Mouse (Mus musculus) MEL (cell line): ENCODE measurements around the gene Ehd3. TPM values are rescaled to one million over a fixed set of nuclear protein-coding genes. Genes with fewer than 3 reads are reported as not detected.

Source experiments
- DNase-seq: peaks from one replicate; pipeline ENCODE4 v3.0.0; 2011; ENCODE audit warnings: low read depth, low spot score
- H3K27ac ChIP-seq: 2 replicates; pipeline ENCODE4 v1.5.1; 2012; ENCODE audit warnings: low read depth, mild to moderate bottlenecking, control low read depth, low read length, moderate library complexity; ENCODE audit not compliant: control insufficient read depth
- H3K27me3 ChIP-seq, 2 experiments: fragments of 150-350 bp in 1 of 2; sonication (generic) in 1 of 2; 2 replicates each; pipeline ENCODE4 v1.6.1; 2012; ENCODE audit warnings: low read length in 2 of 2, mild to moderate bottlenecking in 2 of 2, improper control_type of control experiment in 1 of 2, moderate library complexity in 1 of 2; ENCODE audit not compliant: insufficient read depth in 2 of 2, control insufficient read depth in 1 of 2
- H3K36me3 ChIP-seq, 2 experiments: 2 replicates each; pipeline ENCODE4 v1.6.1; 2012 to 2014; ENCODE audit warnings: low read length in 2 of 2, improper control_type of control experiment in 1 of 2, inconsistent platforms in 1 of 2, mild to moderate bottlenecking in 1 of 2; ENCODE audit not compliant: insufficient read depth in 2 of 2, control insufficient read depth in 1 of 2
- H3K4me1 ChIP-seq, 2 experiments: fragments of 150-350 bp in 1 of 2; sonication (generic) in 1 of 2; 2 replicates each; pipeline ENCODE4 v1.6.1; 2012; ENCODE audit warnings: low read length in 2 of 2, improper control_type of control experiment in 1 of 2, mild to moderate bottlenecking in 1 of 2; ENCODE audit not compliant: insufficient read depth in 2 of 2, control insufficient read depth in 1 of 2
- H3K4me3 ChIP-seq, 2 experiments: fragments of 150-350 bp in 1 of 2; sonication (generic) in 1 of 2; 2 replicates each; pipeline ENCODE4 v1.5.1; 2012; ENCODE audit warnings: low read depth in 2 of 2, low read length in 2 of 2, mild to moderate bottlenecking in 2 of 2, moderate library complexity in 2 of 2, control low read depth in 1 of 2, improper control_type of control experiment in 1 of 2; ENCODE audit not compliant: control insufficient read depth in 1 of 2, insufficient read depth in 1 of 2
- H3K79me2 ChIP-seq: 2 replicates; pipeline ENCODE4 v1.6.1; 2012; ENCODE audit warnings: mild to moderate bottlenecking, low read length, moderate library complexity; ENCODE audit not compliant: control insufficient read depth, poor library complexity, insufficient read depth
- H3K9ac ChIP-seq: 2 replicates; pipeline ENCODE4 v1.6.1; 2012; ENCODE audit warnings: low read depth, mild to moderate bottlenecking, control low read depth, low read length, moderate library complexity; ENCODE audit not compliant: control insufficient read depth, poor library complexity, severe bottlenecking
- H3K9me3 ChIP-seq: fragments of 150-350 bp; sonication (generic); replicated peaks from 2 replicates; pipeline ENCODE4 v1.6.1; 2012; ENCODE audit warnings: mild to moderate bottlenecking, low read length, improper control_type of control experiment, moderate library complexity; ENCODE audit not compliant: insufficient read depth
- EP300 ChIP-seq, 2 experiments: IDR thresholded peaks; 2 replicates each; pipeline ENCODE4 v1.6.1; 2011; ENCODE audit warnings: improper control_type of control experiment in 2 of 2, low read length in 2 of 2, low read depth in 1 of 2, mild to moderate bottlenecking in 1 of 2
- GABPA ChIP-seq: IDR thresholded peaks from 2 replicates; pipeline ENCODE4 v1.6.1; 2012; ENCODE audit warnings: low read depth, mild to moderate bottlenecking, inconsistent platforms, low read length, improper control_type of control experiment, moderate library complexity
- GATA1 ChIP-seq: IDR thresholded peaks from 2 replicates; pipeline ENCODE4 v1.6.1; 2011; ENCODE audit warnings: low read depth, low read length, improper control_type of control experiment
- HCFC1 ChIP-seq: IDR thresholded peaks from 2 replicates; pipeline ENCODE4 v1.6.1; 2012; ENCODE audit warnings: low read depth, mild to moderate bottlenecking, inconsistent platforms, low read length, improper control_type of control experiment, moderate library complexity
- JUND ChIP-seq: IDR thresholded peaks from 2 replicates; pipeline ENCODE4 v1.6.1; 2011; ENCODE audit warnings: low read depth, mild to moderate bottlenecking, improper control_type of control experiment, low read length
- MAFK ChIP-seq: IDR thresholded peaks from 2 replicates; pipeline ENCODE4 v1.6.1; 2011; ENCODE audit warnings: low read depth, mild to moderate bottlenecking, low read length, improper control_type of control experiment, borderline replicate concordance
- MAX ChIP-seq: IDR thresholded peaks from 2 replicates; pipeline ENCODE4 v1.6.1; 2011; ENCODE audit warnings: low read length, improper control_type of control experiment
- MEF2A ChIP-seq: IDR thresholded peaks from 2 replicates; pipeline ENCODE4 v1.6.1; 2014; ENCODE audit warnings: low read depth, mild to moderate bottlenecking, inconsistent platforms, low read length, improper control_type of control experiment; ENCODE audit not compliant: poor library complexity, insufficient replicate concordance, severe bottlenecking; ENCODE audit errors: extremely low read depth
- MXI1 ChIP-seq: IDR thresholded peaks from 2 replicates; pipeline ENCODE4 v1.6.1; 2011; ENCODE audit warnings: mild to moderate bottlenecking, low read depth, low read length, improper control_type of control experiment
- MYC ChIP-seq: IDR thresholded peaks from 2 replicates; pipeline ENCODE4 v1.6.1; 2011; ENCODE audit warnings: low read depth, mild to moderate bottlenecking, low read length, improper control_type of control experiment, moderate library complexity
- POLR2A ChIP-seq, 2 experiments: IDR thresholded peaks; 2 replicates each; pipeline ENCODE4 v1.6.1; 2011 to 2012; ENCODE audit warnings: low read length in 2 of 2, mild to moderate bottlenecking in 2 of 2, control low read depth in 1 of 2, improper control_type of control experiment in 1 of 2, low read depth in 1 of 2, moderate library complexity in 1 of 2; ENCODE audit not compliant: control insufficient read depth in 1 of 2, insufficient read depth in 1 of 2, poor library complexity in 1 of 2
- RCOR1 ChIP-seq: IDR thresholded peaks from 2 replicates; pipeline ENCODE4 v1.6.1; 2012; ENCODE audit warnings: low read depth, mild to moderate bottlenecking, inconsistent platforms, low read length, improper control_type of control experiment
- TBP ChIP-seq: IDR thresholded peaks from 2 replicates; pipeline ENCODE4 v1.8.0; 2011; ENCODE audit warnings: low read depth, low read length, improper control_type of control experiment
- TCF12 ChIP-seq: IDR thresholded peaks from 2 replicates; pipeline ENCODE4 v1.6.1; 2014; ENCODE audit warnings: low read depth, mild to moderate bottlenecking, inconsistent platforms, low read length, improper control_type of control experiment, moderate library complexity
- UBTF ChIP-seq: IDR thresholded peaks from 2 replicates; pipeline ENCODE4 v1.6.1; 2012; ENCODE audit warnings: low read depth, mild to moderate bottlenecking, inconsistent platforms, low read length, improper control_type of control experiment, moderate library complexity, borderline replicate concordance; ENCODE audit not compliant: insufficient read depth
- USF2 ChIP-seq, 2 experiments: IDR thresholded peaks; 2 replicates each; pipeline ENCODE4 v1.6.1; 2011 to 2012; ENCODE audit warnings: improper control_type of control experiment in 2 of 2, low read length in 2 of 2, borderline replicate concordance in 1 of 2, inconsistent platforms in 1 of 2, low read depth in 1 of 2, mild to moderate bottlenecking in 1 of 2; ENCODE audit not compliant: insufficient read depth in 1 of 2
- ZNF384 ChIP-seq: IDR thresholded peaks from 2 replicates; pipeline ENCODE4 v1.6.1; 2012; ENCODE audit warnings: low read depth, mild to moderate bottlenecking, inconsistent platforms, low read length, improper control_type of control experiment
- polyA plus RNA-seq, 2 experiments: library from polyadenylated mRNA; stranded (reverse) in 1 of 2; unstranded in 1 of 2; fragments of >175 nt in 1 of 2; fragments of >200 nt in 1 of 2; gene quantifications; 2 replicates each; pipeline versions ENCODE4 v1.2.1 to v1.2.4; 2012; ENCODE audit warnings: low replicate concordance in 2 of 2, low read depth in 1 of 2; ENCODE audit not compliant: insufficient read length in 2 of 2, insufficient read depth in 1 of 2, missing spikeins in 1 of 2
- total RNA-seq: library from RNA; depleted of rRNA; stranded (reverse); fragments of 300-350 nt; gene quantifications from 2 replicates; pipeline ENCODE4 v1.2.3, GENCODE M21; 2012

The Ehd3 gene
- total and polyA plus RNA-seq, 3 experiments: 38.7 to 62.9 TPM; not detected in 1

DNA sequence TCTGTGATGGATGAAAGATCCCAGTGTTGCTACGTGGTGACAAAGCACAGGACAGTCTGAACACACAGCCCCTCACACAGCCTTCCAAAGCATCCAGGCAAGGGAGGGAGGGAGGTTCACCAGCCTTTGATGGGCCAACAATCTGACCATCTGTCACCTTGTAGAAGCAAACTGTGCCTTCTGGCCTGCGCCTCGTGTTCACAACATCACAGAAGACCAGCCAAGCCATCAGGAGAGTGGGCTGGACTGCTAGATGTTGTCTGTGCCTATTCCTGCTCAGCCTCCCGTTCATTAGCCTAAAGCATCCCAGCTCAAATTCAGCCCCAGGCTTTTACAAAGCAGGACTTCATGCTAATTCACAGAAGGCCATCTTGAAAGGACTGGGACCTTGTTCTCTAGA, 27.5 kb downstream of the Ehd3 start:
- TF ChIP-seq GABPA (no peak), JUND (no peak), ZNF384 (no peak), MAFK (no peak), RCOR1 (no peak), TBP (no peak), EP300 (IDR thresholded peaks at IDR 0.05; ENCODE audit: low read depth in 1 of 2, low read length in 2 of 2) (no peak), USF2 (IDR thresholded peaks at IDR 0.05; ENCODE audit: borderline replicate concordance in 1 of 2, insufficient read depth in 1 of 2, low read depth in 1 of 2, low read length in 2 of 2) (no peak), MAX (no peak), MEF2A (no peak), MYC (no peak)
- H3K9me3 ChIP-seq: no peaks in the 10 kb centered on the region
- H3K4me1 ChIP-seq: peaks cover 6 to 19% of the 10 kb centered on the region in 2 experiments
- DNase-seq: no peak
- H3K36me3 ChIP-seq: peaks cover under 1 to 15% of the 10 kb centered on the region in 2 experiments
- H3K27me3 ChIP-seq: no peaks in the 10 kb centered on the region
- no peak overlapping the region for H3K27ac ChIP-seq
- H3K4me3 ChIP-seq: no peak overlapping the region
- no peak overlapping the region for H3K9ac ChIP-seq
- H3K79me2 ChIP-seq: no peaks in the 10 kb centered on the region

DNA sequence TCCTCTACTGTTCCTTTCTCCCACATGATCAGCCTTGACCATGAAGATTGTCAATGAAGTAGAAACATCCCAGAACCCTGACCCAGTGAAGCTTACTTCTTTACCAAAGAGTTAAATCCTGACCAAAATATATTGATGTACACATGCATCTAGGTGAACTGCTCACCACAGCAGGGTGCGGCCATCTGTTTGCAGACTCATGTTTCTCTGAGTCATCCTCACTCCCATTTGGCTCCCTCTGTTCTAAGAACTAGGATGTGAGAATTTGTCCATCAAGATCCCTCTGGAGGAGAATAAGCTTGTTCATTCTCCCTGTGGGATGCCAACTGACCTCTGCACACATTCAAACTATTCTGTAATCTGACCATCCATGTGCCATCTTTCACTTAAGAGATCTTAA, 29.0 kb downstream of the Ehd3 start:
- Histone ChIP-seq H3K9ac (no peak overlapping the region), H3K4me1 (peaks cover 6 to 19% of the 10 kb centered on the region in 2 experiments), H3K27me3 (no peaks in the 10 kb centered on the region), H3K9me3 (no peaks in the 10 kb centered on the region), H3K4me3 (no peak overlapping the region), H3K79me2 (no peaks in the 10 kb centered on the region), H3K36me3 (peaks cover 0 to 15% of the 10 kb centered on the region in 2 experiments; a peak in 3 of 4 replicates), H3K27ac (no peak overlapping the region)
- DNase-seq: peak; percentile 39
- no peak for TF ChIP-seq GATA1
- TF ChIP-seq MXI1: no peak
- no peak for TF ChIP-seq MAFK
- no peak for TF ChIP-seq TCF12

DNA sequence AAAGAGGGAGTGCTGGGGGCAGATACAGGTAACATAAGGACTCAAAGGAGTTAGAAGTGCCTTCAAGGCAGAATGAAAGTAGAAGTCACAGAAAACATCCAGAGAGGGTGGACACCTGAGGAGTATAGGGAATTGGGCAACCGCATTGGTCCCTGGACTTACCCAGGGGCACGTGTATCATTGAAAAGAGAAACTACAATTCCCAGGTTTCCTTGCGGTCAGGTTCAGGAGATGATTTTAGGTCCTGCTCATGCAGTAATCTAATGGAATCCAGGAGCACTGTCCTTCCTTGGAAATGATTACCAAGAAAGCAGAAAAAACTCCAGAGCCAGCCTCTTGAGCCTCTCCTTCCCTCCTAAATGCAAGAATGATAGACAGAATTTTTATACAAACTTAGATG, 29.5 kb downstream of the Ehd3 start:
- Histone ChIP-seq H3K27ac (no peak overlapping the region), H3K4me3 (no peak overlapping the region), H3K9me3 (no peaks in the 10 kb centered on the region)

More for the DNA sequence above, 29.5 kb downstream of the Ehd3 start:
- Histone ChIP-seq H3K27me3 (no peaks in the 10 kb centered on the region), H3K4me1 (peaks cover 6 to 19% of the 10 kb centered on the region in 2 experiments), H3K79me2 (no peaks in the 10 kb centered on the region), H3K9ac (no peak overlapping the region), H3K36me3 (peaks cover 0 to 15% of the 10 kb centered on the region in 2 experiments; a peak in 3 of 4 replicates)
- peak in 1 of 2 experiments; percentile 4; a peak in 1 of 4 replicates for TF ChIP-seq POLR2A (IDR thresholded peaks at IDR 0.05; ENCODE audit: control insufficient read depth in 1 of 2, insufficient read depth in 1 of 2, low read depth in 1 of 2, low read length in 2 of 2, poor library complexity in 1 of 2)
- TF ChIP-seq UBTF: no peak
- TF ChIP-seq HCFC1: peak; percentile 58; the same call in 1 of the 2 replicates
- no peak for TF ChIP-seq USF2 (IDR thresholded peaks at IDR 0.05; ENCODE audit: borderline replicate concordance in 1 of 2, insufficient read depth in 1 of 2, low read depth in 1 of 2, low read length in 2 of 2)
- TF ChIP-seq MYC: 0 out of 2 replicates have a peak, but pooled peaks have one; percentile 21
- TF ChIP-seq GATA1: 0 out of 2 replicates have a peak, but pooled peaks have one; percentile 0
- no peak for DNase-seq
